Comparison of ENCODE assay signal across 8 mouse cellular contexts in genomic region chr5:52634017-52634416, GRCm38 (mm10). TPM values are rescaled to one million over a fixed set of nuclear protein-coding genes. Genes with fewer than 3 reads are reported as not detected.
DNase-seq lines count a peak whose midpoint lies in the region; ATAC-seq and TF ChIP-seq lines count a peak whose summit lies in the region.

No protein-coding gene starts in this region.

- peak; percentile 88 for DNase-seq in heart, adult 11 months
- DNase-seq in heart, postnatal 25 days (ENCODE audit: low spot score): no peak
- no peak for DNase-seq in G1E (ENCODE audit: low spot score)
- DNase-seq in embryonic facial prominence, embryonic 10.5 days (ENCODE audit: low spot score): peak; percentile 76
- DNase-seq in heart, postnatal 36 days: peak; percentile 40 to 66
- peak; percentile 15 for DNase-seq in liver, adult 2 months (ENCODE audit: extremely low read depth, low read depth, low spot score)
- peak; percentile 77 for DNase-seq in naive thymus-derived CD4-positive, alpha-beta T cell, adult 2 months (ENCODE audit: low read depth)
- DNase-seq in thymus, postnatal 10 days (ENCODE audit: low spot score in 2 of 2): peak; percentile 59 to 83

- H3K9me3 ChIP-seq in G1E (replicated peaks): 0 out of 2 replicates have a peak, but pooled peaks cover 2% of the 10 kb centered on the region
- no peaks in the 10 kb centered on the region for H3K9me3 ChIP-seq in embryonic facial prominence, embryonic 10.5 days

- WGBS in embryonic facial prominence, embryonic 10.5 days: 28% methylated on average over 8 of the region's 8 CpGs
- 28% methylated on average over 8 of the region's 8 CpGs for WGBS in liver, adult 2 months

- no peak for TF ChIP-seq POLR2A in liver, adult 2 months (IDR thresholded peaks at IDR 0.05; ENCODE audit: extremely low read depth, insufficient read depth, low read length)

- ATAC-seq in G1E (ENCODE audit: extremely low read depth, insufficient number of reproducible peaks, low FRiP score, poor library complexity, severe bottlenecking): no peak

- intact Hi-C loops in heart, postnatal 25 days (cut with DNase I): no loop called here
- intact Hi-C loops in heart, postnatal 36 days (cut with DNase I): loop anchor here (5.0 to 10.0 kb wide), 3 partner anchors 112 to 499 kb away; no protein-coding TSS in a partner anchor

- H3K4me3 ChIP-seq in G1E (ENCODE audit: low read depth, low read length): no peak overlapping the region
- no peak overlapping the region for H3K4me3 ChIP-seq in embryonic facial prominence, embryonic 10.5 days
- H3K4me3 ChIP-seq in liver, adult 2 months (ENCODE audit: insufficient read depth, low read depth, low read length): no peak overlapping the region

- H3K36me3 ChIP-seq in G1E (replicated peaks): peaks cover 17% of the 10 kb centered on the region
- no peaks in the 10 kb centered on the region for H3K36me3 ChIP-seq in embryonic facial prominence, embryonic 10.5 days (replicated peaks)
- H3K36me3 ChIP-seq in liver, adult 2 months (ENCODE audit: control insufficient read depth, insufficient read depth, low read length): no peaks in the 10 kb centered on the region

- H3K79me2 ChIP-seq in liver, adult 2 months (ENCODE audit: control insufficient read depth, insufficient read depth, low read length): no peaks in the 10 kb centered on the region

- no peak overlapping the region for H3K9ac ChIP-seq in liver, adult 2 months (ENCODE audit: low read depth, low read length)

- peaks cover 12% of the 10 kb centered on the region for H3K27me3 ChIP-seq in G1E (ENCODE audit: insufficient read depth, low read length)
- no peaks in the 10 kb centered on the region for H3K27me3 ChIP-seq in embryonic facial prominence, embryonic 10.5 days (replicated peaks; ENCODE audit: low read depth, poor library complexity, severe bottlenecking)
- no peaks in the 10 kb centered on the region for H3K27me3 ChIP-seq in liver, adult 2 months (ENCODE audit: control insufficient read depth, insufficient read depth, low read length)

- H3K4me1 ChIP-seq in G1E (ENCODE audit: insufficient read depth, low read depth, low read length): peaks cover 51% of the 10 kb centered on the region
- no peaks in the 10 kb centered on the region for H3K4me1 ChIP-seq in embryonic facial prominence, embryonic 10.5 days
- H3K4me1 ChIP-seq in liver, adult 2 months (ENCODE audit: control insufficient read depth, insufficient read depth, low read length): no peaks in the 10 kb centered on the region

- peak; percentile 73 for TF ChIP-seq CTCF in G1E (IDR thresholded peaks at IDR 0.05; ENCODE audit: low read depth, low read length)
- TF ChIP-seq CTCF in liver, adult 2 months (IDR thresholded peaks at IDR 0.05; ENCODE audit: low read depth, low read length): peak; percentile 86

- no peak overlapping the region for H3K27ac ChIP-seq in embryonic facial prominence, embryonic 10.5 days (replicated peaks)
- no peak overlapping the region for H3K27ac ChIP-seq in liver, adult 2 months (replicated peaks; ENCODE audit: insufficient read depth, low read depth, low read length)

RNA-seq across cellular contexts. Expression of gene Sepsecs, which starts 35.5 kb away (rescaled TPM):
- total RNA-seq in heart, postnatal 25 days (2021): 1 to 10 TPM; 6.0 to 7.8 TPM
- total RNA-seq in G1E (2014; fragmentation: Nextera tagmentation) (34.5 and 39.6 TPM in 2 replicates), G1E (2017) (37.8 and 43.3 TPM in 2 replicates)
- 1.5 and 1.9 TPM in 2 replicates for polyA plus RNA-seq in G1E (2012)
- polyA plus RNA-seq in embryonic facial prominence, embryonic 10.5 days (2016; fragmentation: Nextera tagmentation; extraction: Ambion mirVana): 8.9 and 9.3 TPM in 2 replicates
- 1 to 10 TPM; 4.6 to 7.2 TPM for total RNA-seq in heart, postnatal 36 days (2021)
- total RNA-seq in liver, adult 2 months (2014; rRNA removed): 45.3 and 53.7 TPM in 2 replicates
- 14.1 and 16.4 TPM in 2 replicates for polyA plus RNA-seq in liver, adult 2 months (2012; rRNA removed)

Comparison
In these comparisons a context has a peak if more than half of its experiments do, and no peak if none do; other contexts are left out.
1. DNase-seq: peak in heart, adult 11 months (single experiment), embryonic facial prominence, embryonic 10.5 days (single experiment), heart, postnatal 36 days (2 of 2), liver, adult 2 months (single experiment), naive thymus-derived CD4-positive, alpha-beta T cell, adult 2 months (single experiment) and thymus, postnatal 10 days (2 of 2); none in heart, postnatal 25 days (single experiment) and G1E (single experiment).